Mouse (Mus musculus) urinary bladder, postnatal 0 days (tissue): ENCODE data around the gene Nt5c. TPM values are rescaled to one million over a fixed set of nuclear protein-coding genes. Genes with fewer than 3 reads are reported as not detected.

ENCODE experiments used
- microRNA-seq: library from miRNA; unstranded; fragments of <30 nt; microRNA quantifications from one replicate; pipeline ENCODE4, GENCODE M21; 2016
- polyA plus RNA-seq: library from polyadenylated mRNA; unstranded; fragments of >200 nt; fragmentation: Nextera tagmentation; extraction: Ambion mirVana; gene quantifications from 2 replicates; pipeline ENCODE4 v1.2.1, GENCODE M21; 2015

Gene Nt5c
- 85.1 and 95.3 TPM in 2 replicates for polyA plus RNA-seq

GRCm38 (mm10) chr11:115491356-115492083 is at the start of gene Nt5c:
Gene Nt5c, minus strand, starts transcription at chr11:115491862.

GRCm38 (mm10) chr11:115536038-115536681 is 44.5 kb upstream of the Nt5c start, which contains the start of gene Sumo2:
Gene Sumo2, minus strand, starts transcription at chr11:115536276.

GRCm38 (mm10) chr11:115514238-115514663 is 22.6 kb upstream of the Nt5c start, which contains the start of gene Jpt1:
Gene Jpt1, minus strand, starts transcription at chr11:115514387.

GRCm38 (mm10) chr11:115475025-115475757 is 16.5 kb downstream of the Nt5c start, which contains the start of gene Armc7:
Gene Armc7, plus strand, starts transcription at chr11:115475667.

GRCm38 (mm10) chr11:115462243-115462891 is 29.3 kb downstream of the Nt5c start, which contains the start of gene Slc16a5:
Gene Slc16a5, plus strand, starts transcription at chr11:115462474.

Small RNAs within 50 kb of the gene (microRNA-seq; reads per million reads assigned to microRNA genes)
- 1.2 reads per million for gene Mir3968

Other genes starting within 250 kb of the Nt5c start
- gene Grin2c, start 224.6 kb downstream of the Nt5c start, polyA plus RNA-seq = 0.16 and 0.17 TPM in 2 replicates
- gene Fdxr, start 214.8 kb downstream of the Nt5c start, polyA plus RNA-seq = 5.7 and 6.2 TPM in 2 replicates
- 0.26 and 0.30 TPM in 2 replicates for gene Fads6, start 194.2 kb downstream of the Nt5c start, polyA plus RNA-seq
- not detected in 2 replicates for gene Otop2, start 184.7 kb downstream of the Nt5c start, polyA plus RNA-seq
- not detected in 2 replicates for gene Ush1g, start 169.8 kb downstream of the Nt5c start, polyA plus RNA-seq
- gene Otop3, start 157.1 kb downstream of the Nt5c start, polyA plus RNA-seq = not detected in 2 replicates
- gene Hid1, start 124.1 kb downstream of the Nt5c start, polyA plus RNA-seq = 11.1 and 12.8 TPM in 2 replicates
- 7.2 and 7.3 TPM in 2 replicates for gene Cdr2l, start 109.9 kb downstream of the Nt5c start, polyA plus RNA-seq
- gene Mrpl58, start 88.1 kb downstream of the Nt5c start, polyA plus RNA-seq = 131 and 132 TPM in 2 replicates
- gene Atp5h, start 71.9 kb downstream of the Nt5c start, polyA plus RNA-seq = 784 and 794 TPM in 2 replicates
- 11.1 and 11.3 TPM in 2 replicates for gene Kctd2, start 71.7 kb downstream of the Nt5c start, polyA plus RNA-seq
- gene Trim80, start 51.3 kb downstream of the Nt5c start, polyA plus RNA-seq = not detected in 2 replicates
- 0.22 and 0.33 TPM in 2 replicates for gene Slc16a5, start 29.4 kb downstream of the Nt5c start, polyA plus RNA-seq
- gene Armc7, start 16.2 kb downstream of the Nt5c start, polyA plus RNA-seq = 4.4 and 5.6 TPM in 2 replicates
- 154 and 157 TPM in 2 replicates for gene Jpt1, start 22.5 kb upstream of the Nt5c start, polyA plus RNA-seq
- 464 and 528 TPM in 2 replicates for gene Sumo2, start 44.4 kb upstream of the Nt5c start, polyA plus RNA-seq
- 56.7 and 60.6 TPM in 2 replicates for gene Nup85, start 72.6 kb upstream of the Nt5c start, polyA plus RNA-seq
- gene Mrps7, start 112.1 kb upstream of the Nt5c start, polyA plus RNA-seq = 47.1 and 54.7 TPM in 2 replicates
- 8.4 TPM in 2 replicates for gene Gga3, start 112.2 kb upstream of the Nt5c start, polyA plus RNA-seq
- gene Mif4gd, start 121.1 kb upstream of the Nt5c start, polyA plus RNA-seq = 39.6 and 43.5 TPM in 2 replicates
- 11.5 and 13.6 TPM in 2 replicates for gene Slc25a19, start 136.4 kb upstream of the Nt5c start, polyA plus RNA-seq
- gene Grb2, start 216.7 kb upstream of the Nt5c start, polyA plus RNA-seq = 51.7 and 54.6 TPM in 2 replicates